ENCODE assay signal across 11 mouse cellular contexts in genomic region chr10:116755881-116756581, GRCm38 (mm10).
DNase-seq lines count a peak whose midpoint lies in the region; ATAC-seq lines count a peak whose summit lies in the region.
"Had no signal": no experiment of that assay in that cellular context is flagged by ENCODE, and none has a peak within 500 bp of the region (broad histone marks: within the 10 kb centered on the region; RNA-seq: fewer than 3 reads in every experiment).

No protein-coding gene starts in this region.

- H3K27ac ChIP-seq in hindbrain, embryonic 10.5 days, result 0 out of 2 replicates have a peak overlapping the region, but pooled peaks have one; percentile 1
- no peak overlapping the region for H3K27ac ChIP-seq in hindbrain, embryonic 14.5 days
- peak overlapping the region; percentile 35; the same call in 1 of the 2 replicates for H3K27ac ChIP-seq in hindbrain, embryonic 12.5 days
- H3K27ac ChIP-seq in limb, embryonic 12.5 days, result peak overlapping the region; percentile 74; the same call in 1 of the 2 replicates
- H3K27ac ChIP-seq: left cerebral cortex, adult 2 months had no signal

- no peak overlapping the region for H3K9ac ChIP-seq in hindbrain, embryonic 14.5 days
- no peak overlapping the region for H3K9ac ChIP-seq in hindbrain, embryonic 12.5 days
- H3K9ac ChIP-seq in limb, embryonic 12.5 days (replicated peaks), result 0 out of 2 replicates have a peak overlapping the region, but pooled peaks have one; percentile 8

- no peaks in the 10 kb centered on the region for H3K36me3 ChIP-seq in hindbrain, embryonic 10.5 days
- no peaks in the 10 kb centered on the region for H3K36me3 ChIP-seq in hindbrain, embryonic 14.5 days (replicated peaks; ENCODE audit: control insufficient read depth, insufficient read depth)
- H3K36me3 ChIP-seq in hindbrain, embryonic 12.5 days, result no peaks in the 10 kb centered on the region
- H3K36me3 ChIP-seq in limb, embryonic 12.5 days, result no peaks in the 10 kb centered on the region

- 71% methylated on average over 10 of the region's 10 CpGs for WGBS in hindbrain, embryonic 10.5 days
- WGBS in hindbrain, embryonic 14.5 days, result 67% methylated on average over 10 of the region's 10 CpGs
- WGBS in hindbrain, embryonic 12.5 days, result 63% methylated on average over 10 of the region's 10 CpGs
- 20% methylated on average over 10 of the region's 10 CpGs for WGBS in limb, embryonic 12.5 days

- no peak overlapping the region for H3K4me2 ChIP-seq in hindbrain, embryonic 14.5 days (replicated peaks)
- no peak overlapping the region for H3K4me2 ChIP-seq in hindbrain, embryonic 12.5 days (replicated peaks)
- no peak overlapping the region for H3K4me2 ChIP-seq in limb, embryonic 12.5 days

- no peaks in the 10 kb centered on the region for H3K4me1 ChIP-seq in hindbrain, embryonic 10.5 days (replicated peaks)
- H3K4me1 ChIP-seq in hindbrain, embryonic 14.5 days (replicated peaks; ENCODE audit: control insufficient read depth, insufficient read depth, low read length), result 0 out of 2 replicates have a peak, but pooled peaks cover 4% of the 10 kb centered on the region
- peaks cover 12% of the 10 kb centered on the region for H3K4me1 ChIP-seq in hindbrain, embryonic 12.5 days
- H3K4me1 ChIP-seq in limb, embryonic 12.5 days (replicated peaks), result peaks cover 22% of the 10 kb centered on the region

- ATAC-seq in hindbrain, embryonic 14.5 days (ENCODE audit: low FRiP score), result no peak
- ATAC-seq in hindbrain, embryonic 12.5 days (ENCODE audit: low FRiP score), result peak; percentile 38; the same call in 1 of the 2 replicates
- ATAC-seq in limb, embryonic 12.5 days (ENCODE audit: insufficient number of reproducible peaks, insufficient read depth, low FRiP score, low TSS enrichment, low read depth), result 0 out of 2 replicates have a peak, but pooled peaks have one; percentile 32
- no peak for ATAC-seq in activated CD4-positive, CD25-positive, alpha-beta regulatory T cell, adult 4 months
- ATAC-seq: inflammation-experienced regulatory T-cells, adult 6 months had no signal

- H3K27me3 ChIP-seq in hindbrain, embryonic 10.5 days (ENCODE audit: insufficient read depth, poor library complexity, severe bottlenecking), result no peaks in the 10 kb centered on the region
- H3K27me3 ChIP-seq in hindbrain, embryonic 14.5 days (ENCODE audit: control insufficient read depth, insufficient read depth, low read length), result no peaks in the 10 kb centered on the region
- no peaks in the 10 kb centered on the region for H3K27me3 ChIP-seq in hindbrain, embryonic 12.5 days
- no peaks in the 10 kb centered on the region for H3K27me3 ChIP-seq in limb, embryonic 12.5 days
- H3K27me3 ChIP-seq: CH12.LX had no signal

- no peak overlapping the region for H3K4me3 ChIP-seq in hindbrain, embryonic 10.5 days
- no peak overlapping the region for H3K4me3 ChIP-seq in hindbrain, embryonic 14.5 days (replicated peaks; ENCODE audit: low read length)
- H3K4me3 ChIP-seq in hindbrain, embryonic 12.5 days, result no peak overlapping the region
- H3K4me3 ChIP-seq in limb, embryonic 12.5 days (replicated peaks), result no peak overlapping the region
- H3K4me3 ChIP-seq: left cerebral cortex, adult 2 months had no signal

- no peak for DNase-seq in hindbrain, embryonic 10.5 days (ENCODE audit: low spot score)
- no peak for DNase-seq in hindbrain, embryonic 14.5 days (ENCODE audit: low spot score)
- DNase-seq in cerebellum, adult 8-10 months, result peak; percentile 85
- no peak for DNase-seq in heart, postnatal 14 days
- no peak for DNase-seq in c-Kit-positive CD71-positive TER-119-positive erythroid progenitor cells, embryonic 14.5 days (ENCODE audit: low spot score)

- intact Hi-C loops in heart, postnatal 14 days (cut with DNase I), result no loop called here

- no peaks in the 10 kb centered on the region for H3K9me3 ChIP-seq in hindbrain, embryonic 10.5 days
- H3K9me3 ChIP-seq in hindbrain, embryonic 14.5 days (ENCODE audit: control insufficient read depth, low read length), result no peaks in the 10 kb centered on the region
- no peaks in the 10 kb centered on the region for H3K9me3 ChIP-seq in hindbrain, embryonic 12.5 days (replicated peaks)
- no peaks in the 10 kb centered on the region for H3K9me3 ChIP-seq in limb, embryonic 12.5 days

Comparison
In these comparisons a context has a peak if more than half of its experiments do, and no peak if none do; other contexts are left out.
1. ATAC-seq: peak in hindbrain, embryonic 12.5 days (single experiment) and limb, embryonic 12.5 days (single experiment); none in hindbrain, embryonic 14.5 days (single experiment) and activated CD4-positive, CD25-positive, alpha-beta regulatory T cell, adult 4 months (single experiment).